Mouse (Mus musculus): ENCODE results near the gene Csf1.

Csf1 gene

DNA sequence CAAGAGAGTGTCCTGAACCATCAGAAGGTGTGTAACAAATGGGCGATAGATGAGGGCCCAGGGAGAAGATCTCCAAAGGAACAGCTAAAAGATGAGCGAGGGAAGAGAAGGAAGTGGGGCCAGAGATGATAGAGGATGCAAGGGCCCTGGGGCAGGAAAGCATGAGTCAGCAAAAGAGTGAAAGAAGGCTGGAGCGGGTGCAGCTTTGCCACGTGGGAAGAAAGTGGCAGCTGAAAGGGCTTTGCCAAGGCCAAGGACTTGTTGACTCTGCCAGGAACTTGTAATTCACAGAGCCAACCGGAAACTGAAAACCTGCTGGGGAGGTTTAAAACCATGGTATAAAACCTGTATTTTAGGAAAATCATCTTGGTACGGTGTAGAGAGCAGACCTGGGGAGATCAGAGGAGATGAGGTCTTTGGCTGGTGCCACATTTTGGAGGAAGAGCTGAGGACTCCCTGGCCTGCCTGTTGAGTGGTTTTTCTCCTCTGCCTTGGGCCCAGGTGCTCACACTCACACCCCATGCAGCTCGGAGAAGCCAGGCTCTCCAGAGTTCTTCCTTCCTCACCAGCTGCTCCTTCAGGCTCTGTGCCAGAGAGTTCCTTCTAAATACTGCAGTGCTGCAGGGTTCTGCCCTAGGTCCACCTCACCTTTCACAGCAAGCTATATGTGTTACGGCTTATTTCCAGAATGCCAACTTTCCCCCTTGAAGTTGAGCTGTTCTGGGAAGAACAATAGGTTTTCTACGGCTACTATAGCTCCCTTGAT is 9.3 kb downstream of the Csf1 start:
- DNase-seq (ENCODE audit: low spot score in 2 of 2) = no peak

GRCm38 (mm10) chr3:107749446-107749845 is 10.8 kb downstream of the Csf1 start:
- DNase-seq (ENCODE audit: low spot score in 2 of 2) = no peak

GRCm38 (mm10) chr3:107748260-107748955 is 11.9 kb downstream of the Csf1 start:
- DNase-seq (ENCODE audit: low spot score in 2 of 2) = no peak

GRCm38 (mm10) chr3:107746026-107746425 is 14.2 kb downstream of the Csf1 start:
- no peak for DNase-seq (ENCODE audit: low spot score in 2 of 2)

- DNase-seq (ENCODE audit: low spot score in 2 of 2) = no peak
Measured at GRCm38 (mm10) chr3:107743650-107744049, 16.6 kb downstream of the Csf1 start.

- DNase-seq (ENCODE audit: low spot score in 2 of 2) = no peak
Measured at GRCm38 (mm10) chr3:107743107-107743506, 17.2 kb downstream of the Csf1 start.

DNA sequence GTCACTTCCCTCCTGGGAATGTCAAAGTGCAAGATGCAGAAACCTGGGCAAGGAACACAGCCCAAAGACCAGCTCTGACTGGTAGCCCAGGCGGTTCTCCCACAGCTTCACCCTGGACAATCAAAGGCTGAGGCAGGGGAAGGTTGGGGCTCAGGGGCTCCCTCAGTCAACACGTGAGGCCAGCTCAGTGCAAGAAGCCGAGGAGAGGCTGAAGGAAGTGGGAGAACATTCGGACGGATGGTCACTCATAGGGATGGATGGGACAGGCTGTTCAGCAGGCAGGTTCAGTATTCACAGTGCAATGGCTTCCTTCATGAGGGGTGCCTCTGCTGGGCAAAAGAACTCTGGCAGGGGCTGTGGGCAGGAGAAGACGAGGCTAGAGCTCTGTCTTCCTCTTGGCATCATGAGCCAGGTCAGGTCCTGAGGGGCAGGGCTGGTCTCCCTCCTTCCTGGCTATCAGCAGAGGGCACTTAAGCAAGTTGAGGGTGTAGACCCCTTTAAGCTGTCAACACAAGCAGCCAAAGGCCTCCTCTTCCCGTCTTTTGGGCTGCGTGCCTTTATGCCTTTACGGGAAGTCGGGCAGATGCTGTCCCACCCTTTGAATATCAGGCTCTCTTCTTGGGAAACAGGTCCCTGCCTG is 18.1 kb downstream of the Csf1 start:
- no peak for DNase-seq (ENCODE audit: low spot score in 2 of 2)

DNA sequence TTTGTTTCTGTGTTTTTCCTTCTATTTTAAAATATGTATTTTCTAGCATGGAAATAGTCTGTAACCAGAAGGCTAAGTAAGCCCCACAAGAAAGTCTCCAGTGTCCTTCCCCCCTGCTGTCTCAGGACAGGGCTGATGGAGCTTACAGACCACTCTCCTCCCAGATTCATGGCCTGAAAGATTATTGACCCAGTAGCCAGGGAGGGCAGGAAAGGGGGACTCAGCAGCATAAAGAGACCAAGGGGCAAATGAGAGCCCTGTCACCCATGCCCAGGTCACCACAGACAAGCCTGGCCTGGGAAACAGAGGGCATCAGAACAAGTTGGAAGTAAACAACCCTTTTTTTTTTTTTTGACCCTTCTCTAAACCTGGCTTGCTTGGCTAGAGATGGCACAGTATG is 18.9 kb downstream of the Csf1 start:
- no peak for DNase-seq (ENCODE audit: low spot score in 2 of 2)

DNA sequence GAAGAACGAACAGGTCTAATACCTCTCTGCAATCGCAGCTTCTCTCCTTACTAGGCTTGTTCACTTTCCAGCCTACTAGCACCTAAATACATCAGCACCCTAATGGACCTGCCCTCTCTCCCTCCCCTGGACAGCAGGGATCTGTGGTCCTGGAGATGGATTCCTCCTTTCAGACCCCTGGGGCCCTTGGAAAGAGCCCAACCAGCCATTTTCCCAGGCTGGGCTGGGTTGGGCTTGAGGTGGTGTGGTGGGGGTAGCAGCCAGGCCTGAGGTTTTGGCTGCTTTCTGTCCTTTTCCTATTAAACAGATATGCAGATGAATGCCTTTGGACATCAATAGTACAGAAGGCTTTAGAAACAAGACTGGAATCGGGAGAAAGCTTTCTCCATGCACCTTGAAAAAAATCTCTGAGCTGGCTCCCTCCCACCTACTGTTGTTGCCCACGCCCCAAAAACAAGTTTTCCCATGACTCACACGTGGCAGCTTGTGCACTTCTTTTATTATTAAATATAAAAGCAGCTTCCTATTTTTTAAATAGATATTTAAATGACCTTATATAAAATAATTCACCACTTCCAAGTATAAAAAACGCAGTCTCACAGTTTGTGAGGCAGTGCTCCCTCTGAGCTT is 19.6 kb downstream of the Csf1 start:
- DNase-seq (ENCODE audit: low spot score in 2 of 2) = peak; percentile 69 to 75

- DNase-seq (ENCODE audit: low spot score in 2 of 2) = peak in 1 of 2 experiments; percentile 23
Measured at GRCm38 (mm10) chr3:107739966-107740365, 20.3 kb downstream of the Csf1 start.

- peak in 1 of 2 experiments; percentile 28 for DNase-seq (ENCODE audit: low spot score in 2 of 2)
Measured at GRCm38 (mm10) chr3:107739456-107739855, 20.8 kb downstream of the Csf1 start.

- DNase-seq (ENCODE audit: low spot score in 2 of 2) = peak in 1 of 2 experiments; percentile 45
Measured at GRCm38 (mm10) chr3:107738620-107739019, 21.6 kb downstream of the Csf1 start.

- no peak for DNase-seq (ENCODE audit: low spot score in 2 of 2)
Measured at GRCm38 (mm10) chr3:107737609-107738190, 22.6 kb downstream of the Csf1 start.

DNA sequence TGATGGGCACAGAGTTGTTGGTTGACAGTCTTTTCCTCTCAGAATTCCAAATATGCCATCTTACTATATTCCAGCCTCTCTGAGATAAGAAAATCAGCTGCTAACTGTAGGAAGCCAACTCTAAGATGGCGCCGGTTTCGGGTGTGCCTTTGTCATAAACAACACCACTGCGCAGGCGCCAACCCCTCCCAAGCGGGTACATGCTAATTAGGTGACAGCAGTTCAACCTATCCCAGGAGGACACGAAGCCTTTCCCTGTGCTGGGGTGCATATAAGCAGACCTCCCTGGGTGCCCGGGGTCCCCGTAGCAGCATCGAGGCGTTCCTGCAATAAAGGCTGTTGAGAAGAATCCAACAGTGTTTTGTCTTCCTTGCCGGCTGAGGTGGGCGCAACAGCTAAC is 24.6 kb downstream of the Csf1 start:
- DNase-seq (ENCODE audit: low spot score in 2 of 2) = peak in 1 of 2 experiments; percentile 42

GRCm38 (mm10) chr3:107733329-107733728 is 26.9 kb downstream of the Csf1 start:
- no peak for DNase-seq (ENCODE audit: low spot score in 2 of 2)

- no peak for DNase-seq (ENCODE audit: low spot score in 2 of 2)
Measured at GRCm38 (mm10) chr3:107730236-107730635, 30.0 kb downstream of the Csf1 start.

DNA sequence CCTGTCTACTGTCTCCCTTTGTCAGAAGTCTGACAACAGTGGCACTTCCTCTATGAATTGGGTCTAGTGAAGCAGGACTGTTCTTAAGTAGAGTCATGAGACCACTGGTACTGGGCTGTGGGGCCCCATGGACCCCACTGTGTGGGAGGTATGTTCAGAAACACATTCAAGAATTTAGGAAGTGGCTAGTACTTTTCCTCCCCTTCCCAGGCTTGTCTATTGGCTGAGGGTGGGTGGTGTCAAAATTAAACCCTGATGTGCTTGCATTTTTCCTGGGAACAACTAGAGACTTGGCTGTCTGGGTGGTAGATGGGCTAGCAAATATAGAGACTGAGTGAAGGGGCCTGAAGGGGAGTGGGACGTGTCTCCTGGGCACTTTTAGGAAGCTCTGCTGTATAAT is 31.8 kb downstream of the Csf1 start:
- no peak for DNase-seq (ENCODE audit: low spot score in 2 of 2)

- DNase-seq (ENCODE audit: low spot score in 2 of 2) = no peak
Measured at GRCm38 (mm10) chr3:107715971-107716370, 44.3 kb downstream of the Csf1 start.

- DNase-seq (ENCODE audit: low spot score in 2 of 2) = no peak
Measured at GRCm38 (mm10) chr3:107714276-107714933, 45.9 kb downstream of the Csf1 start.

DNA sequence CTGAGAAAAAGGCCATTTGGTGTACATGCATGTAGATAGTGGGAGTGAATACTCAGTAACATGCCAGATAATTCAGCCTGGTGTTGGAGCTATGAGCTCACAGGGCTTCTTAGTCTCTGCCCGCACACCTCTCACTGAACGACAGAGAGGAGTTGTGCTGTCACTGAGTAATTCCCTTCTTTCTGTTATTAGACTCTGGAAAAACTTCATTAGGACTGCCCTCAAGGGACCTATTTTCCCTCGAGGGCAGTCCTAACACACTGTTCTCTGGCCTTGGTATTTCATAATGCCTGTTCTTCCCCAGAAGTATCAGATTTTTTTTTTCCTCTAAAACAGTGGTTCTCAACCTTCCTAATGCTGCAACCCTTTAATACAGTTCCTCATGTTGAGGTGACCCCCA is 48.2 kb downstream of the Csf1 start:
- no peak for DNase-seq (ENCODE audit: low spot score in 2 of 2)

DNA sequence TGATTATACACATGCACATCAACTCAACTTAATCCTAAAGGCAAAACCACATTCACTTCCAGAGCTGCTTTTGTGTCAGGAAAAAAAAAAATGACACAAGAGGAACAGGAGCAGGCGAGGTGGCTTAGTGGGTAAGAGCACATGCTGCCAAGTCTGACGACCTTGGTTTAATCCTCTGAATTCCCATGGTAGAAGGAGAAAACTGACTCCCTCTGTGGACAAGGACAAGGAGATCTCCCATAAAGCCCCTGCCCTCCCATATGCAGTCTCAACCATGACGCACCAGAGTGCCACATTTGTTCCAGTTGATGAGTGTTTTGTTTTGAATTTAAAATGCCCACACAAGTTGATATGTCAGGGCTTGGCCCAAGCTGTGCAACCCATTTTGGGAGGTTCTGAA is 51.1 kb downstream of the Csf1 start:
- DNase-seq (ENCODE audit: low spot score in 2 of 2) = no peak
